Mouse (Mus musculus): ENCODE data around the gene Spin1. TPM values are rescaled to one million over a fixed set of nuclear protein-coding genes. Genes with fewer than 3 reads are reported as not detected.

The Spin1 gene
- polyA plus RNA-seq, 1 experiment = 21.2 TPM

DNA sequence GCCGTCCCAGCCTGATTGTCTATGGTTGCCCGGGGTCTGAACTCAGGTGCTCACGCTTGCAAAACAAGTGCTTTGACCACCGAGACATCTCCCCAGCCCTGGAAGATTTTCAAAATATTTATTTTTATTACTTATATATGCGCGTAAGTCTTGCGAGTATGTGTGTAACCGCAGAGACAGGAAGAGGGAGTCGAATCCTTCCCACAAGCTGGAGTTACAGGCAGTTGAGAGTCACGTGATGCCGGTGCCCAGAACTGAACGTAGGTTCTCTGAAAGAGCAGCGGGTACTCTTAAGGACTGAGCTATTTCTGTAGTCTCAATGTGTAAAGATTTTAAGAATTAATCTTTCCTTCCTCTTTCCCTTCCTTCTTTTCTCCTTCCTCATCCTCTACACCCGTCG, 93.2 kb downstream of the Spin1 start:
- Histone ChIP-seq H3K36me3 (ENCODE audit: control insufficient read depth, insufficient read depth) (no peaks in the 10 kb centered on the region), H3K27me3 (ENCODE audit: control insufficient read depth, insufficient read depth, insufficient read length) (no peaks in the 10 kb centered on the region), H3ac (ENCODE audit: control insufficient read depth, insufficient read length, low read depth) (no peak overlapping the region), H3K79me3 (ENCODE audit: low read depth) (no peaks in the 10 kb centered on the region), H3K79me2 (ENCODE audit: control insufficient read depth, insufficient read depth) (no peaks in the 10 kb centered on the region), H3K4me3 (ENCODE audit: insufficient read depth, poor library complexity, severe bottlenecking) (no peak overlapping the region)
- TF ChIP-seq MAX (IDR thresholded peaks at IDR 0.05) (no peak), MYOG (IDR thresholded peaks at IDR 0.05; ENCODE audit: control insufficient read depth, extremely low read depth, insufficient read length) (no peak), FOSL1 (IDR thresholded peaks at IDR 0.05; ENCODE audit: insufficient read depth, low read length, poor library complexity, severe bottlenecking) (no peak)

DNA sequence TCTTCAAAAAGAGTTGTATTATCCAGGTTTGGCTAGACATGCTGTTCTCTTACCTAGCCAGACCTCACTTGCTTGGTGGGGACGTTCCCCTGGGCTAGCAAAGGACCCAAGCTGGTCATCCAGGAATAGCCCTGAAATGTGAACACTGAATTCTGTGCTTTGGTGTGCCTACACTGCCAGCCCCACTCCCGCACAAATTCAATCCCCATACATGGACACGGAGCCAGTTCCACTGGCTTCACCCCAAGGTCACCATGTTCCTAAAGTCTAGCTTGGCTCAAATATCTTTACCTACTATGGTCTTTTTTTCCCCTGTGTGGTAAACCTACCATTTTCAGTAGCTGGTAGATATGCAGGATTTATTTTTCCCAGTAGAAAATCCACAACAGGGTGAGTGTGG, 97.0 kb downstream of the Spin1 start:
- Histone ChIP-seq H3ac (ENCODE audit: control insufficient read depth, insufficient read length, low read depth) (no peak overlapping the region), H3K79me3 (ENCODE audit: low read depth) (no peaks in the 10 kb centered on the region), H3K27me3 (ENCODE audit: control insufficient read depth, insufficient read depth, insufficient read length) (no peaks in the 10 kb centered on the region), H3K36me3 (ENCODE audit: control insufficient read depth, insufficient read depth) (no peaks in the 10 kb centered on the region), H3K4me3 (ENCODE audit: insufficient read depth, poor library complexity, severe bottlenecking) (no peak overlapping the region), H3K79me2 (ENCODE audit: control insufficient read depth, insufficient read depth) (no peaks in the 10 kb centered on the region)
- no peak for TF ChIP-seq FOSL1 (IDR thresholded peaks at IDR 0.05; ENCODE audit: insufficient read depth, low read length, poor library complexity, severe bottlenecking)
- TF ChIP-seq MAX (IDR thresholded peaks at IDR 0.05) = no peak
- TF ChIP-seq USF1 (IDR thresholded peaks at IDR 0.05; ENCODE audit: low read depth) = no peak
- TF ChIP-seq MYOD1 (IDR thresholded peaks at IDR 0.05; ENCODE audit: control insufficient read depth, insufficient read length, low read depth) = no peak
- TF ChIP-seq CEBPB (IDR thresholded peaks at IDR 0.05; ENCODE audit: low read depth) = no peak
- no peak for TF ChIP-seq MYOG (IDR thresholded peaks at IDR 0.05; ENCODE audit: control insufficient read depth, extremely low read depth, insufficient read length)
- TF ChIP-seq CTCF (IDR thresholded peaks at IDR 0.05; ENCODE audit: control insufficient read depth, insufficient read depth, insufficient read length) = no peak

GRCm38 (mm10) chr13:51198186-51198585, 97.5 kb downstream of the Spin1 start:
- no peaks in the 10 kb centered on the region for H3K27me3 ChIP-seq (ENCODE audit: control insufficient read depth, insufficient read depth, insufficient read length)
- no peaks in the 10 kb centered on the region for H3K79me2 ChIP-seq (ENCODE audit: control insufficient read depth, insufficient read depth)
- H3K36me3 ChIP-seq (ENCODE audit: control insufficient read depth, insufficient read depth) = no peaks in the 10 kb centered on the region
- no peak overlapping the region for H3ac ChIP-seq (ENCODE audit: control insufficient read depth, insufficient read length, low read depth)
- H3K4me3 ChIP-seq (ENCODE audit: insufficient read depth, poor library complexity, severe bottlenecking) = no peak overlapping the region
- no peak for TF ChIP-seq CTCF (IDR thresholded peaks at IDR 0.05; ENCODE audit: control insufficient read depth, insufficient read depth, insufficient read length)
- TF ChIP-seq FOSL1 (IDR thresholded peaks at IDR 0.05; ENCODE audit: insufficient read depth, low read length, poor library complexity, severe bottlenecking) = no peak
- TF ChIP-seq MYOG (IDR thresholded peaks at IDR 0.05; ENCODE audit: control insufficient read depth, extremely low read depth, insufficient read length) = no peak
- no peak for TF ChIP-seq USF1 (IDR thresholded peaks at IDR 0.05; ENCODE audit: low read depth)
- no peak for TF ChIP-seq MYOD1 (IDR thresholded peaks at IDR 0.05; ENCODE audit: control insufficient read depth, insufficient read length, low read depth)
- no peak for TF ChIP-seq CEBPB (IDR thresholded peaks at IDR 0.05; ENCODE audit: low read depth)
- no peak for TF ChIP-seq MAX (IDR thresholded peaks at IDR 0.05)
- H3K79me3 ChIP-seq (ENCODE audit: low read depth) = no peaks in the 10 kb centered on the region

Other genes with a start within 250 kb of the Spin1 start
- 0.05 TPM for gene Nxnl2, start 70.1 kb downstream of the Spin1 start, polyA plus RNA-seq (2012; fragmentation: generic; extraction: Trizol)